Mouse (Mus musculus) NIH3T3 (cell line): ENCODE measurements around the gene D430019H16Rik.
A peak's percentile ranks its signal among the peaks of the same experiment; 100 is the strongest.

ENCODE experiments used
- DNase-seq: peaks from one replicate; pipeline ENCODE4 v3.0.0-alpha.2; 2012; ENCODE audit warnings: low read depth

The D430019H16Rik gene

GRCm38 (mm10) chr12:105453670-105454257 is at the start of gene D430019H16Rik:
TSS of gene D430019H16Rik (plus strand) at chr12:105453856.
- no peak for DNase-seq

- no peak for DNase-seq
Observed at GRCm38 (mm10) chr12:105406008-105406407, 47.6 kb upstream of the D430019H16Rik start.

GRCm38 (mm10) chr12:105413909-105414308 is 39.7 kb upstream of the D430019H16Rik start:
- DNase-seq: no peak

- DNase-seq: no peak
Observed at GRCm38 (mm10) chr12:105420476-105420875, 33.2 kb upstream of the D430019H16Rik start.

- DNase-seq: no peak
Observed at GRCm38 (mm10) chr12:105426541-105426940, 27.1 kb upstream of the D430019H16Rik start.

GRCm38 (mm10) chr12:105427039-105427757 is 26.5 kb upstream of the D430019H16Rik start:
- DNase-seq: peak; percentile 71

GRCm38 (mm10) chr12:105431872-105432271 is 21.8 kb upstream of the D430019H16Rik start:
- peak; percentile 33 for DNase-seq

- DNase-seq: no peak
Observed at GRCm38 (mm10) chr12:105432807-105433206, 20.8 kb upstream of the D430019H16Rik start.

- DNase-seq: no peak
Observed at GRCm38 (mm10) chr12:105438259-105438658, 15.4 kb upstream of the D430019H16Rik start.

- no peak for DNase-seq
Observed at GRCm38 (mm10) chr12:105439976-105440375, 13.7 kb upstream of the D430019H16Rik start.

- DNase-seq: no peak
Observed at GRCm38 (mm10) chr12:105443569-105443968, 10.1 kb upstream of the D430019H16Rik start.

- peak; percentile 15 for DNase-seq
Observed at GRCm38 (mm10) chr12:105445767-105446166, 7.9 kb upstream of the D430019H16Rik start.

GRCm38 (mm10) chr12:105449239-105449638 is 4.4 kb upstream of the D430019H16Rik start:
- no peak for DNase-seq

- DNase-seq: no peak
Observed at GRCm38 (mm10) chr12:105454258-105455062, 804 bp downstream of the D430019H16Rik start.

- no peak for DNase-seq
Observed at GRCm38 (mm10) chr12:105455063-105455559, 1.5 kb downstream of the D430019H16Rik start.

- DNase-seq: no peak
Observed at GRCm38 (mm10) chr12:105458791-105459190, 5.1 kb downstream of the D430019H16Rik start.

GRCm38 (mm10) chr12:105461066-105461465 is 7.4 kb downstream of the D430019H16Rik start:
- no peak for DNase-seq

- DNase-seq: no peak
Observed at GRCm38 (mm10) chr12:105469026-105469425, 15.4 kb downstream of the D430019H16Rik start.

GRCm38 (mm10) chr12:105475230-105475911 is 21.7 kb downstream of the D430019H16Rik start:
- DNase-seq: no peak

GRCm38 (mm10) chr12:105476453-105476852 is 22.8 kb downstream of the D430019H16Rik start:
- DNase-seq: peak; percentile 66

GRCm38 (mm10) chr12:105476993-105477392 is 23.3 kb downstream of the D430019H16Rik start:
- no peak for DNase-seq

- DNase-seq: peak; percentile 67
Observed at GRCm38 (mm10) chr12:105483503-105483902, 29.8 kb downstream of the D430019H16Rik start.
